Mouse (Mus musculus) C3H10T1/2 (cell line): ENCODE results near the gene Kdelc2. TPM values are rescaled to one million over a fixed set of nuclear protein-coding genes. Genes with fewer than 3 reads are reported as not detected.

ENCODE experiments used
- polyA plus RNA-seq, 2 experiments: library from polyadenylated mRNA; unstranded; fragments of >200 nt; fragmentation: generic; extraction: Trizol; gene quantifications; one replicate each; pipeline ENCODE4 v1.2.1; 2012; ENCODE audit warnings: missing spikeins in 2 of 2

Kdelc2 gene
- polyA plus RNA-seq = 10 to 100 TPM in 1 of 2 experiments, under 1 TPM in 1; 0.82 to 11.2 TPM

DNA sequence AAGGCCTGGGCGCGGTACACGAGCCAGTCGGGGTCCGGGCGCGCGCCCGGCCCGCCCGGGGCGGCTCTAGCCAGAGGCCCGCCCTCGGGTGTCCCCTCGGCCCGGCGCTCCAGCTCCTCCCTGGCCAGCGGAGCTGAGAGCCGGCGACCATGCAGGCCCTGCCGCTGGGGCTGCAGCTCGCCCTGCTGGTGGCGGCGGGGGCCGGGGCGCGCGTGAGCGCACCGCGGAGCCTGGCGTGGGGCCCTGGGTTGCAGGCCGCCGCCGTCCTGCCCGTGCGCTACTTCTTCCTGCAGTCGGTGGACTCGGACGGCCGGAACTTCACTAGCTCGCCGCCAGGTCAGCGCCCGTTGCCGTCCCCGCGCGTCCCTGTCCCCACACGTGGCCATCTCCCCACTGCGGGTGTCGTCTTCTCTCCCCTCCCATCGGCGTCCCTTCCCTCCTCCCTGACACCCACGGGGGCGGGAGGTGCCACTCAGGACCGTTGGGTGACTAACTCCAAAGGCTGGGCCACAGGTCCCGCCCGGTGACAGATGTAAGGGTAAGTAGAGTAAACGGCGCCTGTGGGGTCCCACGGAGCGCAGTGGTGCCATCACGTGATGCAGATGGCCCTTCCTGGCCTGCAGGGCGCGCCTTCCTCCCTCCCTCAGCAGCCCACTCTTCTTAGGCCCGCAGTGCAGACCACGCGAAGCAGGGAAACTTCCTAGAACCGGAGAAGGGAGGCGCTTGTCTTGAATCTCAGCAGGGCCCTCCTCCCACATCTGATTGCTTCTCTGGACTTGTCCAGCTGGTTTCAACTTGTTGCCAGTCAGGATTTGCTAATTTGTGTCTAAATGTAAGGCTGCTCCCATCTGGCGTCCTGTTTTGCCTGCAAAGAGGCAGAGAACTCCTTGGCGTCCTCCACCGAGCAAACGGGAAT, at the start of gene Kdelc2:
Gene Kdelc2, plus strand, starts transcription at position 75 of the 916 bp plus-strand sequence.

DNA sequence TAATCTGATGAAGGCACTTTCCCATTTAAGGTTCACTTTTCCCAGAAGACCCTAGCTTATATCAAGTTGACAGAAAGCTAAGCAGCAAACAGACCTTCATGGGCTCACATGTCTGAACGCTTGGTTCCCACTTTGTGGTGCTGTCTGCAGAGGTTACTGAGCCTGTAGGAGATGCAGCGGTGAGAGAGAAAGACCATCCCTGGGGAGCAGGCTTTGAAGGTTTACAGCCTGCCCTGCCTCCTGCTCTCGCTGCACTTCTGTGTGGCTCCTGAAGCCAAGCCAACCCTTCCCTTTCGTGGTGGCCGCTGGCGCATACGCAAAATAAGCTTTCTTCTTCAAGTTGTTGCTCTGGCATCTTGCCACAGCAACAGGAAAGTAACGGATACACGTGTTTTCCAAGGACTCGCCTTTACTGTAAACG, 18.5 kb downstream of the Kdelc2 start, which contains the start of gene 4930550C14Rik:
Gene 4930550C14Rik, plus strand, starts transcription at position 35 of the 421 bp plus-strand sequence.

Other genes starting within 250 kb of the Kdelc2 start
- 1 to 10 TPM in 1 of 2 experiments, under 1 TPM in 1; 0.57 to 2.4 TPM for gene Ddx10, start 136.0 kb upstream of the Kdelc2 start, polyA plus RNA-seq
- gene Exph5, start 82.4 kb upstream of the Kdelc2 start, polyA plus RNA-seq = under 1 TPM in 1 of 2 experiments, not detected in 1; 0.01 TPM
- gene 4930550C14Rik, start 18.3 kb downstream of the Kdelc2 start, polyA plus RNA-seq = under 1 TPM in 1 of 2 experiments, not detected in 1; 0.15 TPM
- gene Atm, start 152.7 kb downstream of the Kdelc2 start, polyA plus RNA-seq = under 1 TPM; 0.16 to 0.60 TPM
- 1 to 10 TPM in 1 of 2 experiments, under 1 TPM in 1; 0.15 to 1.2 TPM for gene Npat, start 153.0 kb downstream of the Kdelc2 start, polyA plus RNA-seq
- 10 to 100 TPM; 11.2 to 48.1 TPM for gene Acat1, start 226.4 kb downstream of the Kdelc2 start, polyA plus RNA-seq